Mouse (Mus musculus): Measurements from ENCODE around the gene Lrrc17. TPM values are rescaled to one million over a fixed set of nuclear protein-coding genes. Genes with fewer than 3 reads are reported as not detected.
"Not testable (repeated sequence)": the region's sequence is repeated elsewhere in the genome, so short reads cannot be mapped to it uniquely, and the experiment has no call there.

Gene Lrrc17
- polyA plus RNA-seq, 1 experiment: 0.36 TPM

DNA sequence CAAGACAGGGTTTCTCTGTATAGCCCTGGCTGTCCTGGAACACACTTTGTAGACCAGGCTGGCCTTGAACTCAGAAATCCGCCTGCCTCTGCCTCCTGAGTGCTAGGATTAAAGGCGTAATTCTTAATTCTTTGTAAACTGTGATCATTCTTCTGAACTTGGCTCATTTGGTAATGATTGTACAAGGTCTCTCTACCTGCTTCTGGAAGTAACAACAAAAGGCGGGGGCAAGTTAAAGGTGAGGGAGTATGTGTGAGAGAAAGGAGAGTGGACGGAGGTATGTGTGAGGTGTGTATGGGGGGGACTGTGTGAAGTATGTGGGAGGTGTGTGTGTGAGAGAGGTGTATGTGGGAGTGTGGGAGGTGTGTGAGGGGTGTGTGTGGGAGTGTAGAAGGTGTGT, 56.6 kb downstream of the Lrrc17 start:
- DNase-seq (ENCODE audit: extremely low spot score in 1 of 2, low spot score in 1 of 2): no peak

DNA sequence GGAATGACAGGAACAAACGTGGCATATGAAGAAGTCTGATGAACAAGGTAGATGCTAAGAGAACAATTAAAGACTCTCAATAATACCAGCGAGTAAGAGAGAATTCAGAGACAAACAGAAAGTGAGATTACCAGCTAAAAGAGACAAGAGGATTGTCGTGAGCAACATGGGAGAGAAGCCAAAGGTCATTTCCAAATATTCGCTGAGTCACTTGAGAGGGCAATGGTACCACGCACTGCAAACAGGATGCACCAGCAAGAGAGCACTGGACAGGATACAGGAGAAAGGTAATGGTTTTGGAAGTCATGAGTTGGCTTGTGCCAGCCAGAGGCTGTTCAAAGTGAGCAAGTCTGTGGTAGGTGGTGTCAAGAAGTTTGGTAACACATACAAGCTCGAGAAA, 62.6 kb downstream of the Lrrc17 start:
- DNase-seq (ENCODE audit: extremely low spot score in 1 of 2, low spot score in 1 of 2): no peak

DNA sequence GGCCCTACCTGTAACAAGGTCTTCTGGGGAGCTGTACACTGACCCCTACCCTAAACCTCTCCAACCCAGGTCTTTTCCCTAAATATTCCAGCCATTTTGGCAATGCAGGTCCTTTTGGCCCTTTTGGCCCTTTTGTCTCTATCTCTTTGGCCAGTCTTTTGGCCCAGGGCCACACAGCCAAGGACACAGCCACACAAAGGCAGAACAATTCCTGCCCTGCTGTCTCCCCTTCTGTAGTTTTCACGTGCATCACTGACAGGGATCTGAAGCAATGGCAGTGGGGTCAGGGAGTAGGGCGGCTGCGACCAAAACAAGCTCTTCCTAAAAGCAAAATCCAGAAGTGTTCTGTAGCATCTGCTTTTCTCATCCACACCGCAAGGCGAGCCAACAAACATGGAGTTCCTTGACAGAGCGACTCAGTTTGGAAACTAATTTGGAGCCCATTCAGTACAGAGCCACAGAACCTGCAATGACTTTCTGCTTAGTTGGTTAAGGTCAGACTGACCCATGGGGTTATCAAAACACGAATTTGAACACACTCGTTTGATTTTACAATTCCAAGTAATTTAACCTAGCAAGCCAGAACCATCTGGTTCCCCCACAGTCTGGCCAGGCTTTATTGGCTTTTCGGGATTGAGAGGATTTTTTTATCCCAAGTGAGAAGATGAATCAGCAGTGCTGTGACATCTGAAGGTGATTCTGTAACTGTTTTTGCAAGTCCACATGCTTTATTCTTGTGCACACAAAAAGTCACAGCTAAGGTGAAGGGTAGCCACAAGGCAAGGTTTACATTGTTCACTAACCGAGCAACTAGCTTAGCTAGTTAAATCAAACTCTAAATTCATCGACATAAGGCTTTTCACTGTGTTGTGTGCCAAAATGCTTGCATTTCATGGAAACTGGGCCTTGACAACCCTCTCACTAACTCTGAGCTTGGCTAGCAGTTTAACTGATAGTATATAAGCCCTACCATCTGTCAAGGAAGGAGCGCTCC, 65.2 kb downstream of the Lrrc17 start:
- peak; percentile 20 to 59 for DNase-seq (ENCODE audit: extremely low spot score in 1 of 2, low spot score in 1 of 2)

DNA sequence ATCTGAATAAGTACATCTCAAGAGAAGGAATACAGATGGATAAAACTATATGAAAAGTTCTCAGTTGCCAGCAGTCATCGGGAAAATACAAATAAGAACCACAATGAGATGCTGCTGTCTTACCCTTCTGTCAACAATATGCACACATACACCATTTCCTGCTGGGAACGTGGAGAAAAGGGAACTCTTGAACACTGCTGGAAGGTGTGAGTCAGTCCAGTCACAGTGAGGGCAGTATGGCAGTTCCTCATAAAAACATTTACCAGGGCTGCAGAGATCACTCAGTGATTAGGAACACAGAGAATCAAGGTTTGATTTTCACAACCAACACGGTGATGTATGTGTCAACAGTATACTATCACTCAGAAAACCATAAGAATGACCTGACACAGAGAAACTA, 67.6 kb downstream of the Lrrc17 start:
- no peak for DNase-seq (ENCODE audit: extremely low spot score in 1 of 2, low spot score in 1 of 2)

DNA sequence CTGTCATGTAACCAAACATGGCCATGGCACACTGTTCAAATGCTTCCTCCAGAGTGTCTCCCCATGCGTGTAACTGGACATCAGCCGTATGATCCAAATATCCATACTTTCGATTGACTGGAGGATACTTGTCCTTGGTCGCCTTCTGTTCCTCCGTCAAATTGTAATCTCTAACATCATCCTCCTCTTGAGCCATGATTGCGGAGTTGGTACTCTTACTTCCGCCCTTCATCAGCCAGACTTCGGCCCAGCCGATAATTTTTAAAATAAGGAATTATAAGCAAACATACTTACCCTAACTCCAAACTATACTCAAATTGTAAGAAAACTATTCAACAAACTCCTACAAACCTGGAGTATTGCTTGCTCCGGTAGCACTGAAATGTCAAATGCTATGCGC, 70.9 kb downstream of the Lrrc17 start:
- DNase-seq (ENCODE audit: extremely low spot score in 1 of 2, low spot score in 1 of 2): not testable (repeated sequence)

DNA sequence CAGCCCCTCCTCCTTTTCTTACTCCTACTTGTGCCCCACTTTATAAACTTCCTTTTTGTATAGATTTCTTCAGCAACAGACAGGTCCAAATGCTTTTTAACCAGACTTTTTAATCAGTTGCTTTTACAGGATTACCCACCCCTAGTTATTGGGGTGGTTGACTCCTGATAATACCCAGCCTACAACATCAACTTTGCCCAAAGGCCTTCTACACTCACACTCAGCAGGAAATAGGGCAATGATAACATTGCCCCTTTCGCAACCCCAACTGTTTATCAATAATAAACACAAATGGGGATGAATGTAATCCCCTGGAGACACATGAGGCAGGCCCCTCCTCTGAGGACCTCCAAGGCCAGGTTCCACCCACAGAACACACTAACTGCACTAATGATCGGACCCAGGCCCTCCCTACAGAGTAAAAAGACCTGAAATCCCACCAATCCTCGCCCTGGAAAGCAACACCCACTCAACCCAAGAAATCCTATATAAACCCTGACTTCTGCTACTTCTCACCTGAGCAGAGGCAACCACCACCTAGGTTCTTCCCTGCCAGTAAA, 73.2 kb downstream of the Lrrc17 start:
- DNase-seq (ENCODE audit: extremely low spot score in 1 of 2, low spot score in 1 of 2): no peak

Other genes starting within 250 kb of the Lrrc17 start
- gene Fgl2, start 170.9 kb upstream of the Lrrc17 start, polyA plus RNA-seq (2012; rRNA removed): 1.2 and 1.9 TPM in 2 replicates
- 0.22 and 0.23 TPM in 2 replicates for gene Ccdc146, start 118.9 kb upstream of the Lrrc17 start, polyA plus RNA-seq (2012; rRNA removed)
- gene Fam185a, start 118.6 kb upstream of the Lrrc17 start, polyA plus RNA-seq (2012; rRNA removed): 8.3 and 8.4 TPM in 2 replicates
- 0.15 and 0.20 TPM in 2 replicates for gene Fbxl13, start 102.1 kb downstream of the Lrrc17 start, polyA plus RNA-seq (2012; rRNA removed)
- 26.6 and 27.2 TPM in 2 replicates for gene Armc10, start 102.3 kb downstream of the Lrrc17 start, polyA plus RNA-seq (2012; rRNA removed)
- gene Napepld, start 157.8 kb downstream of the Lrrc17 start, polyA plus RNA-seq (2012; rRNA removed): 7.6 and 7.8 TPM in 2 replicates
- 56.2 and 61.2 TPM in 2 replicates for gene Pmpcb, start 193.6 kb downstream of the Lrrc17 start, polyA plus RNA-seq (2012; rRNA removed)
- gene Dnajc2, start 241.7 kb downstream of the Lrrc17 start, polyA plus RNA-seq (2012; rRNA removed): 21.5 and 24.1 TPM in 2 replicates
- gene Psmc2, start 241.7 kb downstream of the Lrrc17 start, polyA plus RNA-seq (2012; rRNA removed): 91.4 and 96.8 TPM in 2 replicates

Data from frontal cortex, adult 2 months (tissue).